Mouse (Mus musculus) hindbrain, embryonic 12.5 days (tissue): ENCODE results near the gene Zfp750. TPM values are rescaled to one million over a fixed set of nuclear protein-coding genes. Genes with fewer than 3 reads are reported as not detected.

Experiments
- ATAC-seq: fragments of 200-750 bp; cut with Nextera tagmentation; 2 replicates; pipeline ENCODE4 v1.8.0; 2017; ENCODE audit warnings: moderate TSS enrichment; ENCODE audit not compliant: low FRiP score
- H3K27ac ChIP-seq: fragments of 300-500 bp; sonication (generic); 2 replicates; pipeline ENCODE4 v1.5.1; 2016; ENCODE audit warnings: mild to moderate bottlenecking
- H3K27me3 ChIP-seq: fragments of 300-500 bp; sonication (generic); 2 replicates; pipeline ENCODE4 v1.6.1; 2016; ENCODE audit warnings: mild to moderate bottlenecking
- H3K36me3 ChIP-seq: fragments of 300-500 bp; sonication (generic); 2 replicates; pipeline ENCODE4 v1.6.1; 2016; ENCODE audit warnings: mild to moderate bottlenecking
- H3K4me1 ChIP-seq: fragments of 300-500 bp; sonication (generic); 2 replicates; pipeline ENCODE4 v1.6.1; 2016
- H3K4me2 ChIP-seq: fragments of 300-500 bp; sonication (generic); replicated peaks from 2 replicates; pipeline ENCODE4 v1.6.1; 2016; ENCODE audit warnings: mild to moderate bottlenecking
- H3K4me3 ChIP-seq: fragments of 300-500 bp; sonication (generic); 2 replicates; pipeline ENCODE4 v1.5.1; 2016; ENCODE audit warnings: mild to moderate bottlenecking
- H3K9ac ChIP-seq: fragments of 300-500 bp; sonication (generic); 2 replicates; pipeline ENCODE4 v1.6.1; 2016; ENCODE audit warnings: mild to moderate bottlenecking, moderate library complexity
- H3K9me3 ChIP-seq: fragments of 300-500 bp; sonication (generic); replicated peaks from 2 replicates; pipeline ENCODE4 v1.6.1; 2016; ENCODE audit warnings: mild to moderate bottlenecking
- WGBS: fragments of 180-500 bp; shearing (Covaris S2); methylation state at CpG from one replicate; pipeline ENCODE4 v1.1.7; 2016; 5-methylcytosine and 5-hydroxymethylcytosine counted together
- polyA plus RNA-seq: library from polyadenylated mRNA; unstranded; fragments of >200 nt; fragmentation: Nextera tagmentation; extraction: Ambion mirVana; gene quantifications from 2 replicates; pipeline ENCODE4 v1.2.1, GENCODE M21; 2016

The Zfp750 gene
- polyA plus RNA-seq, 1 experiment from 2014 or later: 1.1 TPM

DNA sequence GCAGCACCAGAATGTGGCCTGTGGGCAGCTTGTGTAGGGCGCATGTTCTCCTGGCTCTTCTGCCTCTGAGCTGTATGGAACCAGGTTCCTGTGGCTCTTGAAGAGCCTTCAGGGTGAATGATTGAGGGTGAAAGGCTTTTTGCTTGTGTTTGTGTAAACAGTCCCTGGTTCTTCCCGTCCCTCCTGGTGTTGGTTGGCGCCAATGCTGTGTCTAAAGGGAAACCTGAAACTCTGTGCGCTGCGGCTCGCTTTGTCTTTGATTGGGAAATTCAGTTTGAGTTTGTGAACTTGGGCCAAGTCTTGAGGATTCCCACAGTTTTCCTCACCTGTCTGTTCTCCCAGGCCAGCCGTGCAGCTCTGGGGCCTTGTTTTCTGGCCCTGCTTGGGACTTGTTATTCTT is 5.1 kb upstream of the Zfp750 start:
- ATAC-seq: no peak
- Histone ChIP-seq H3K9me3 (no peaks in the 10 kb centered on the region), H3K36me3 (no peaks in the 10 kb centered on the region), H3K4me2 (no peak overlapping the region), H3K27me3 (no peaks in the 10 kb centered on the region), H3K27ac (no peak overlapping the region), H3K9ac (no peak overlapping the region), H3K4me3 (no peak overlapping the region), H3K4me1 (no peaks in the 10 kb centered on the region)
- WGBS: 96% methylated on average over 7 of the region's 7 CpGs

DNA sequence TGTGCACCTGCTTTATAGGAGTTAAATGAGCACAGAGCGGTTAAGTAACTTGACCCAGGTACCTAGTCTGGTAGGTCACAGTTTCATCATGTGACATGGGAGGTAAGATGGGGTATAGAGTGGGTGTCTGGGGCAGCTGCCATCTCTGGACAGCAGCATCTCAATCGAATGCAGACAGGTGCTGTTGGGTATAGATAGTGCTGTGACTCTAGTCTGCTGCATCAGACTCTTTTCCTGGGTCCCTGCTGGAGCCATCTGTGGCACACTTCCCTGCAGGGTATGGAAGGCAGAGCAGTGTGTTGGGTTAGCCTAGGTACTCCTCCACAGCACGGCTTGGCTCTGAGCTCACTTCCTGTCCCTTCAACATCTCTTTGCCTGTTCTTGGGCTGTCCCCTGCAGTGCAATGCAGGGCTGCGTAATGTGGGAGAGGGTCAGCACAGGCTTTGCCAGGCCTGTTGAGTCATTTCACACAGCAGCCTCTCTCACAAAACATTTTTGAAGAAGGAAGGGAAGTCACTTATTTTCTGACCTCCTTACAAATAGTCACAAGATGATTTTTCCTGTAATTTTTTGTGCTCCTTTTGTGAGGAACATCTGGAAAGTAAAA is 3.1 kb upstream of the Zfp750 start:
- H3K4me3 ChIP-seq: no peak overlapping the region
- no peaks in the 10 kb centered on the region for H3K9me3 ChIP-seq
- 89% methylated on average over 4 of the region's 4 CpGs for WGBS
- no peaks in the 10 kb centered on the region for H3K36me3 ChIP-seq
- no peak overlapping the region for H3K4me2 ChIP-seq
- no peak overlapping the region for H3K9ac ChIP-seq
- no peak for ATAC-seq
- H3K27me3 ChIP-seq: no peaks in the 10 kb centered on the region
- no peaks in the 10 kb centered on the region for H3K4me1 ChIP-seq
- H3K27ac ChIP-seq: no peak overlapping the region

DNA sequence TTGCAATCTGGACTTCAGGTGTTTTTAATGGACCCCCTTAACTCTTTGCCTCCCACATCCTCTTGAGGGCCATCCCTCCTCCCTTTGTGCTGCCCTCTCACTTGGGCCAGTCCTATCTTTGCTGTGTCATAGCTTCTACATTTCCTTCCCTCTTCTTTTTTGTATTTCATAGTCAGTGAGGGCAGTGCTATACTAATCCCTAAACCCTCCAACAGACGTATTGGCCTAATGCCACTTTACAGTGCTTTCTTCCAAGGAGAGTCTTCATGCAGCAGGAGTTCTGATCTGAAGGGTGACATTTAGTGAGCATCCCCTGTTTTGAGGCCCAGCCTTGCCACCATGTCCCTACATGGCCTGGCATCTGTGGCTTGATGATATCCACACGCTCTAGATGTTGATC is 1.6 kb upstream of the Zfp750 start:
- ATAC-seq: no peak
- no peak overlapping the region for H3K27ac ChIP-seq
- H3K4me2 ChIP-seq: no peak overlapping the region
- no peak overlapping the region for H3K4me3 ChIP-seq
- no peak overlapping the region for H3K9ac ChIP-seq
- no peaks in the 10 kb centered on the region for H3K4me1 ChIP-seq
- no peaks in the 10 kb centered on the region for H3K9me3 ChIP-seq
- no peaks in the 10 kb centered on the region for H3K27me3 ChIP-seq
- no peaks in the 10 kb centered on the region for H3K36me3 ChIP-seq
- WGBS: 92% methylated on average over 2 of the region's 2 CpGs

DNA sequence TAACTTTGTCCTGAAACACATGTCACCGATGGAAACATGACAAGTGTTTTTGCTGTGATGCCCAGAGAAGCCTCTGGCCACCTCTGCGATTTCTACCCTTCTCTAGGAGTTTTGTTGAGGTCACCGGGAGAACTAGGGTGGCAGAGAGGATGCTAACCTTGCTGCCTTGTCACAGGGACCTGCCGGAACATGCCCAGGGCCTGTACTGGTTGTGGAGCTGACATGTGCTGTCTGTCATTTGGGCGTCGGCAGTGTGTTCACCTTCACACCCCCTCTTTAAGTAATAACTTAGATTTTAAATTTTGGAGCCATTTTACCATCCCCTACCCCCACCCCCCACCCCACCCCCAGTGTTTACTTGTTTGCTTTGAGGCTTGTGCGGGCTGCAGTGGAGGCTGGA is 570 bp upstream of the Zfp750 start:
- H3K4me1 ChIP-seq: no peaks in the 10 kb centered on the region
- no peak overlapping the region for H3K4me2 ChIP-seq
- no peak overlapping the region for H3K4me3 ChIP-seq
- WGBS: 83% methylated on average over 7 of the region's 7 CpGs
- H3K27ac ChIP-seq: no peak overlapping the region
- H3K36me3 ChIP-seq: no peaks in the 10 kb centered on the region
- ATAC-seq: no peak
- no peak overlapping the region for H3K9ac ChIP-seq
- no peaks in the 10 kb centered on the region for H3K9me3 ChIP-seq
- no peaks in the 10 kb centered on the region for H3K27me3 ChIP-seq

DNA sequence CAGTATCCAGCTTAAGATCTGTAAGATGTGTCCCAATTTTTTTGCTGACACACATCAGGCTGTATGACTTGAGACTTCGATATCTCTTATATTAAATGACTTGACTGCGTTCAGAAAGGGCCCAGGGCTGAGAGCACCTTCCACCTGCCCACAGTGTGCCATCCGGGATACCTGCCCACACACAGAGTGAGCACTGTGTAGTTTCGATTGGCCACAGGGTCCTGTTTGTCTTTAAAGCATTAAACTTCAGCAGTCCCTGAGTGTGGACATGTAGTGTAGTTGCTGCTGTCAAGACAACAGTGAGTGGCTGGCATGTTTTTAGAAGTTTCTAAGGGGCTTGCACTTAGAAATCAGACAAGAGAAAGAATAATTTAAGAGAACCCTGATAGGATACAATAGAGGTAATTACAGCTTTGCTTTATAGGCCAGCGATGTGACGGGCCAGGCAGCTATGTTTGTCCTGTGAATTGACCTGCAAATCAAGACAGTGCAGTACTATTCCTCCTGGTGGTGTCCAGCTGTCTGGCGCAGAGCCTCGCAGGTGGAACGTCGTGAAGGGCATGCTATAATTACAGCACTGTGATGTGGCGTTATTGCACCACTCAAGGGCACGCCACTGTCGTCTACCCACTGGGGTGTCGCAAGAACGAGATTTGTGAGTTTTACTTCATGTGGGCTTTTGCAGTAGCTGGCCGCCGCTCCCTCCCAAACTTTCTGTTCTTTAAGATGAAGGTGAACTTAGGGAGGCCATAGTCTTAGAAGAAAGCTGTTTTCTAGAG is 1.3 kb downstream of the Zfp750 start:
- no peak overlapping the region for H3K9ac ChIP-seq
- no peaks in the 10 kb centered on the region for H3K4me1 ChIP-seq
- H3K36me3 ChIP-seq: no peaks in the 10 kb centered on the region
- H3K4me3 ChIP-seq: no peak overlapping the region
- H3K9me3 ChIP-seq: no peaks in the 10 kb centered on the region
- no peak for ATAC-seq
- no peaks in the 10 kb centered on the region for H3K27me3 ChIP-seq
- H3K27ac ChIP-seq: no peak overlapping the region
- WGBS: 84% methylated on average over 17 of the region's 17 CpGs
- no peak overlapping the region for H3K4me2 ChIP-seq

DNA sequence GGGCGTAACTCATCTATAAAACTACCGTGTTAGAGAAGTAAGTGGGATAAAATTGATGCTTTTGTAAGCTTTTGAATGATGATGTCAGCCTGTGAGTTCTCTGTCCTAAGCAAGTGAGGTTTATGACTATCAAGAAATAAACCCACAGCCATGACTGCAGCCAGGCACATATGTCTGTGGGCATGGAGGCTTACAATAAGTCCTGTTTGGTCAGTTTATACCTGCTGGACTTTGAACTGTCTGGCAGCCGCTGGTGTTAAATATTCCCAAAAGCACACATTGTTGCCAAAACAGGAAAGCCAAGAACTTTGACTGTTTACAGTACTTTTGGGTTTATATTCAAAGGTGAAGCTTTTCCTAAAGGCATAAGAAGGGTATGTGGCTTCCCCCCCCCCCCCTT is 2.2 kb downstream of the Zfp750 start:
- Histone ChIP-seq H3K27me3 (no peaks in the 10 kb centered on the region), H3K36me3 (no peaks in the 10 kb centered on the region; the same call in 1 of the 2 replicates), H3K27ac (no peak overlapping the region), H3K4me2 (no peak overlapping the region), H3K4me1 (no peaks in the 10 kb centered on the region), H3K4me3 (no peak overlapping the region), H3K9me3 (no peaks in the 10 kb centered on the region), H3K9ac (no peak overlapping the region)
- ATAC-seq: no peak
- WGBS: 81% methylated on average over 3 of the region's 3 CpGs

DNA sequence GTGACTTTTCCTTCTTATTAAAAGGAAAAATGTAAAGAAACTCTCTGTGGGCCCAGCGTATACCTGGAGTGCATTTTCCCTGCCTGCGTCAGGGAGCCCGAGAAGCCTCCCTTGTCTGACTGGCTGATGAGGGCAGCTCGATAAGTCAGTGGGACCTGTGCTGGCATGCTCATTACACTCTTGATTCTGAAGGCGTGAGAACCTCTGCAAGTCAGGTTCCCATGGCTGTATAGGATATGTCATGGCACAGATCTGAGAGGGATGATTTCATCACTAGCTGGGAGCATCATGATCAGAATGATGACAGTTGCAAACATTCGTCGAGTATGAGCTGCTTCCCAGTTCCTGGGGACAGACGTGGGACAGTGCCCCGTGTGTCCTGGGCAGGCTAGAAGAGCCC is 3.1 kb downstream of the Zfp750 start:
- WGBS: 82% methylated on average over 9 of the region's 9 CpGs
- no peaks in the 10 kb centered on the region; the same call in 1 of the 2 replicates for H3K36me3 ChIP-seq
- no peak for ATAC-seq

DNA sequence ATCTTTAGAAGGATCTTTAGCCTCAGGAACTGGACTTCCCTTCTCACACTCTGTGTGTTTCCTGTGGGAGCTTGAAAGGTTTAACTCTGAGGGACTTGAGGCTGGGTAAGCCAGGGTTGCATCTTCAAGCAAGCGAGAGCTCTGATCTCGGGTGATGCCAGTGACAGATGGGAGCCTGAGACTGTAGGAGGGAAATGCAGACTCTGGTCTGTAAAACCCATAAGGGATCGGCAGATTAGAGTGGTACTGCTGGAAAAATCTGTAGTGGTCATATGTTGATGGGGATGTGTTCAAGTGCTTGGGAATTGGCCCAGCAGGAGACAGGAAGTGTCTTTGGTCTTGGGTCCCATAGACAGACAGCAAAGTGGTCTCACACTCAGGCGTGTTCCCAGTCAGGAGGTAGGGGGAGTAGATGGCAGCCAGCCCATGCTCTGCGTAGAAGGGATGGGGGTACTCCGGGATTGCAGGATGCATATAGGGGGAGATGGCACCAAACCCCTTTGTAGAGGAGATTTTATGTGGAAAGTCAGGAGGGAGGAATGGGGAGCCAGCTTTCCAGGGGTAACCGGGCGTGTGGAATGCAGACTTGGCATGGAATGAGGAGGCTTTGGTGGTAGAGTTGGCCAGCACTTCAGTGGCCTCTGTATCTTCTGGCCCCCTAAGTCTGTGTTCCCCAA is 6.1 kb downstream of the Zfp750 start:
- H3K9me3 ChIP-seq: no peaks in the 10 kb centered on the region
- no peak overlapping the region for H3K27ac ChIP-seq
- no peak for ATAC-seq
- H3K4me2 ChIP-seq: no peak overlapping the region
- no peaks in the 10 kb centered on the region for H3K27me3 ChIP-seq
- no peaks in the 10 kb centered on the region; the same call in 1 of the 2 replicates for H3K36me3 ChIP-seq
- H3K4me1 ChIP-seq: no peaks in the 10 kb centered on the region
- no peak overlapping the region for H3K9ac ChIP-seq
- WGBS: 96% methylated on average over 8 of the region's 8 CpGs
- no peak overlapping the region for H3K4me3 ChIP-seq

More for the DNA sequence above, 3.1 kb downstream of the Zfp750 start:
- no peaks in the 10 kb centered on the region for H3K27me3 ChIP-seq
- no peaks in the 10 kb centered on the region for H3K4me1 ChIP-seq
- H3K9ac ChIP-seq: no peak overlapping the region
- no peaks in the 10 kb centered on the region for H3K9me3 ChIP-seq
- H3K4me2 ChIP-seq: no peak overlapping the region
- H3K4me3 ChIP-seq: no peak overlapping the region
- H3K27ac ChIP-seq: no peak overlapping the region

DNA sequence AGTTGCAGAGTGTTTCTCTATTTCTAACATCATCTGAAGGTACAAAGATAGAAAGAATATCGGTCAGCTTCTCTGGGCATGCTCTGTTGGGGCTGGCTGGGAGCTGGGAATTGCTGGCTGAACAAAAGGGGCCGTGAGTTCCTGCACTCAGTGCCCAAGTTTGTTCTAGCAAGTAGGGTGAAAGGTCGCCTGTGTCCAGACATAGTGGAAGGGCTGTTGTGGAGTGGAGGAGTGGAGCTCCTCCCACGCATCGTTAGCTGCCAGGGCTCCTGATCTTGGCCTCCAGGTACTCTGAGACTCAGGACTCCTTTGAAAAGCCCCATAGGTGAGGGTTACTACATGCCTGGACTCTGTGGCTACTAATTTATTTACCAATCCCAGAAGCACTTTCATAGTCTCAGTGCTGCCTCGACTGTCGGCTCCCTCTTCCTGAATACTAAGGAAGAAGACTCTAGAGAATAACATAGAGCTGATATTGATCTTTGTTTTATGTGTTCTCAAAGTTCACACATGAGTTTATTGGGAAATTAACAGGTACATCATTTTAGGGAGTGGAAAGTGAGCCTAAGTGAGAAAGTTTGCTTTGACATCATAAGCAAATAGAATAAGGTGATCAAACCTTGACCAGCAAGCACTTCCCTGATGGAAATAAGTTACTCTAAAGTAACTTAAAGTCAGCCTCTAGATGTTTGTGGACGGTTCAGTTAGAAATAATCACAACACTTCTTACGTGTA is 8.5 kb downstream of the Zfp750 start:
- Histone ChIP-seq H3K9ac (no peak overlapping the region), H3K27ac (no peak overlapping the region), H3K36me3 (peaks cover 2% of the 10 kb centered on the region), H3K4me3 (no peak overlapping the region), H3K9me3 (no peaks in the 10 kb centered on the region), H3K27me3 (no peaks in the 10 kb centered on the region), H3K4me2 (no peak overlapping the region), H3K4me1 (no peaks in the 10 kb centered on the region)
- 80% methylated on average over 9 of the region's 9 CpGs for WGBS
- ATAC-seq: no peak

DNA sequence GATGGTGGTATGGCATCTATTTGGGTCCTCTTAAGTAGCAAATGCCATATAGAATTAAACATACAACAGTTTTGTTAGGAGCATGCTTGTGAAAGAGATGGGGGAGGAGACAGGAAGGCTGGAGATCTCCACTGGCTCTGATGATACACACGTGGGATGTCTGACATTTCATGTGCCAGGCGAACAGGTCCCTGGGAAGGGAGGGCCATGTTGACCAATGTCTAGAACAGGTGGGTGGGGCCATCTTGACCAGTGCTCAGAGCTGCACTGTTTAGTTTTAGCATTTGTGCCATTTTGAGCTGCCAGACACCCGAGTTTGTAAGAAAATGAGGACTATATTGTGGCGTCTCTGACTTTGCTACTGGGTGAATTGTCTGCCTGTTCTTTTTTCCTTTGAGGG is 10.7 kb downstream of the Zfp750 start:
- Histone ChIP-seq H3K27me3 (no peaks in the 10 kb centered on the region), H3K9me3 (no peaks in the 10 kb centered on the region), H3K4me1 (no peaks in the 10 kb centered on the region), H3K4me3 (no peak overlapping the region), H3K9ac (no peak overlapping the region), H3K27ac (no peak overlapping the region), H3K36me3 (peaks cover 17% of the 10 kb centered on the region), H3K4me2 (no peak overlapping the region)
- WGBS: 90% methylated on average over 4 of the region's 4 CpGs
- no peak for ATAC-seq

DNA sequence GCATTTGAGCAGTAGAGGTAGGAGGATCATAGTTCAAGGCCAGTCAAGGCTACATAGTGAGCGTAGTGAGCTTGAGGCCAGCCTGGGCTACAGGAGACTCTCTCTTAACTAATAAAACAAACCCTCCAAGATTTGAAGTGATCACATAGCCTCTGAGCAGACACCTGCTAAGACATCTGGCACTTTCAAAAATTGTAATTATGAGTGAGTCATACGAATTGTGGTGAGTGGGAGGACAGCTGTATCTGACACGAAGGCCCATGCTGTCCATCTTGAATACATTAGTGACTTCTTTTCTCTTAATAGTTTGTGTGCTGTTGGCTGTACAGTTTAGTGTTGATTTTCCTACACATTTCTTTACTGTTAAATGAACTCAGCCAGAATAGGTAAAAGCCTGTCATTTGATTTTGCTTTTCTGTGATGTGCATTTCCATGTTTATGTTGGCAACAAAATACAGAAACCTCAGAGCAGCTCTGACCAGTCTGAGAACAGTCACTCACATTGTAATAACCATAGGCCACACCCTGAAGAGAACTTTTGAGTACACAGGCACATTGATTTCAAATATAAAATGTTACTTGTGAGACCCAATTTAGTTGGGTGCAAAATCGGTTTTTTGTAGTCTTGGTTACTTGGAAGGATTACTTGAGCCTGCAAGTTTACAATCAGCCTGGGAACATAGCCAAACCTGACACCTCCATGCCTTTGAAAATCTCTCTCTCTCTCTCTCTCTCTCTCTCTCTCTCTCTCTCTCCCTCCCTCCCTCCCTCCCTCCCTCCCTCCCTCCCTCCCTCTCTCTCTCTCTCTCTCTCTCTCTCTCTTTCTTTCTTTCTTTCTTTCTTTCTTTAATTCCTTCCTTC is 16.9 kb downstream of the Zfp750 start:
- H3K9me3 ChIP-seq: no peaks in the 10 kb centered on the region
- no peak overlapping the region for H3K9ac ChIP-seq
- H3K27me3 ChIP-seq: no peaks in the 10 kb centered on the region
- no peak overlapping the region for H3K4me2 ChIP-seq
- ATAC-seq: no peak
- peaks cover 41% of the 10 kb centered on the region for H3K36me3 ChIP-seq
- no peak overlapping the region for H3K4me3 ChIP-seq
- no peaks in the 10 kb centered on the region for H3K4me1 ChIP-seq
- H3K27ac ChIP-seq: no peak overlapping the region
- 88% methylated on average over 4 of the region's 4 CpGs for WGBS
